Mouse (Mus musculus): ENCODE results near the gene Prkar2b.

The Prkar2b gene

DNA sequence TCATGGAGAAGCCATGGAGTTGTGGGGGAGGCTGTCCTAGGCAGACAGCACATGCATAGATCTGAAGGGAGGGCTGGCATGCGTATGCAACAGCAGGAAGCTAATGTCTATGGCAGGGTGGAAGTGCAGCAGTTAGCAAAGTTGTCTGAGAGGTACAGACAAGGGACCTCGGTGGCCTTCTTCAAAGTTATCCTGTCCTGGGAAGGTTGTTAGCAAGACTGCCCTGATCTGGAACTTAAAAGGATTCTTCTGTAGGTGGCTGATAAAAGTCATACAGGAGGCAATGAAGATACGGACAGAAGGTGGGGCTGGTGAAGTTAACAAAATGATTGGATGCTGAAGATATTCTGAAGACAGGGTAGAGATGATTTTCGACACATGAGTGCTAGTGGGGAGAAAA lies 94.7 kb downstream of the Prkar2b start:
- no peak for DNase-seq (ENCODE audit: low spot score)

DNA sequence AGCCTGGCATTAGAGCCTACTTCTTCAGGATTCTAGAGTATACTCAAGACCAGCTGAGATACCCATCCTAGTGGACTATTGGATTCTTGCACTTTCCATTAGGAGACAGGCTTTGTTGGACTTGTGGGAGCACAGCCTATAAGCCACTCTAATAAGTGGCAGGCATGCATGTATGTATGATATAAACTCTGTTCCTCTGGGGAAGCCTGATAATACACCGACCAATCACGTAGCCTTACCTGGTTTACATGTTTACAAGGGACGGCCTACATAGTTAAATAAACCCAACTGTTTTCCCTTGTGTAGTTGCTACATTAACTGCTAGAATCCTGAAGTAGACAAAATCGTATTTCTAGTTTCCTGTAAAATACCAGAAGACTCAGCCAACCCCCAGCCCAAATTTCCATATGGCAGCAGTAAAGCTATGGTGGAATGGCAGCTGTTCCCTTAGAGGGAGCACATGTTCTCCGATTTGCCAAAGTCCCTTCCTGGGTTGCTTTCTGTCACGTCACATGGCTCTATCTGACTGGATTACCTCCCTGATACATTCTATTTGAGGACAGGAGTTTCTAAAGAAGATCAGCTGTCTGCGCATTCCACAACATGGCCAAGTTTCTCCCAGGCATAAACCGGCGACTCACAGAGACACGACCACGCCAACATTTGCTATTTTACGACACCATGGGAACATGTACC lies 95.4 kb downstream of the Prkar2b start:
- DNase-seq (ENCODE audit: low spot score), result no peak

DNA sequence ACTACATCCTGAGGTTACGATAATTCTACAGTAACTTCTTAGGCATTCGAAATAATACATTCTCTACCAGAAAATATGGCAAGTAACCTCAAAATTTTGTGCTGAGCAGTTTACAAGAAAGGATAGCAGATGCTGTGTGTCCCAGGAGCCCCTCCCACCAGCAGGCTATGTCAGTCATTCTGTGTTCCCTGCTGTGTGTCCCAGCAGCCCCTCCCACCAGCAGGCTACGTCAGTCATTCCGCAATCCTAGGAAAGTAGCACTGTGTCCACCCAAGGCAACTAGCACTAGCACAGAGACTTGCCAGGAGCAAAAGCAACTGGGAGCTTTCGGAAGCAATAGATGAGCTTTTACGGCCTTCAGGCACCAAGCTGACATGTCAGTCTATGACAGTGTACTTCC lies 97.0 kb downstream of the Prkar2b start:
- DNase-seq (ENCODE audit: low spot score), result no peak

GRCm38 (mm10) chr12:31955843-31956242 lies 105.3 kb downstream of the Prkar2b start:
- DNase-seq (ENCODE audit: low spot score), result no peak

DNA sequence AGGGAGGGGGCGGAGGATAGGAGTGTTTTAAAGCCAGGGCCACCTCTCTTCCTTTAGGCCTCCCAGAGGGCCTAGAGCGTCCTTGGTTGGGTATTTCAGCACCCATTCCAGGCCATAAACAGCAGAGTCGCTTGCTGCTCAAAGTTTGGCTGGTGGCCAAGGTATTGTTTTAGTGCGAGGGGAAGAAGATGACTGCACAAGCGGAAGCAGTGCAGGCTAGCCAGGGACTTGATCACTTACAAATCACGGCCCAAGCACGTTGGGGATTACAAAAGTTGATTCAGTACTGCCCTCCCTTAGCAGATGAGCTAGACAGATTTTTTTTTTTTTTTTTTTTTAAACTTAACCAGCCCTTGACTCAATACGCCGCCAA lies 110.5 kb downstream of the Prkar2b start:
- no peak for DNase-seq (ENCODE audit: low spot score)

DNA sequence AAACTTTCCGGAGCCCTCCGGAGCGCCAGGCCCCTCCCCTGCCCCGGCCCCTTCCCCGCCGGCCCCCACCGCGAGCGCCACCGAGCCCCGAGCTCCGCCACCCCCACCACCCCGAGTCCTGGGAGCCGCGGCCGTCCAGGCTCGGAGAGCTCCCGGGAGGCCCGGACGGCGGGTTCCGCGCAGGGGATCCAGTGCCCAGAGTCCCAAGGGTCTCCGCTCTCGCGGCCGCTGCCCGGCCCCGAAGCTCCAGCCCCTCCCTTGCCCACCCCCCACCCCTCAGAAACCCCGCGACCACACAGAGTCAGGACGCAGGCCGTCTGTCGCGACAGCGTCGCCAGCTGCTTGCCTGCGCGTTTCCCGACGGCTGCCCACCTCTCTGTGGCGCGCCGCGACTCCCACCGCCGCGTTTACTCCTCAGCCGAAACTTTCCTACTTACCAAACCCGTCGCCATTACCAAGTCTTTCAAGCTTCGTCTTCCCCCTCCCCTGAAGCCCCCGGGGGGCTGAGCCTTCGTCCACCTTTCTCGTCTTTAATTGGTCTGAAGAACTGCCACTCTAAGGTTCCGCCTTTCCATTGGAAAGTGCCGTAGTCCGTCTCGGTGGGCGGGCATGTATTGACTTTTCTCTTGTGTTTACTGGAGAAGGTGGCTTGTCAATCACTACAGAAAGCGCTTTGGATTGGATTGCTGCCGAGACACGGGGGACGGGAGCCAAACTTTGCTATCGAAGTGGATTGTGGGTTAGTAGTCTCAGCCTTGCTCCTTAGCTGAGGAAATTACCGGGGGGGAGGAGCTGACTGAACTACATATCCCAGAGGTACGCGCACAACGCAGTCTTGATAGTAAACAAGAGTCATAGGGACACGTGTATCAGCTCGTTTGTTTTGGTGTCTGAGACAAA lies 111.1 kb downstream of the Prkar2b start, which contains the start of gene Hbp1:
Gene Hbp1, minus strand, starts transcription at position 777 of the 900 bp plus-strand sequence.
- DNase-seq (ENCODE audit: low spot score), result peak; percentile 100

- peak; percentile 82 for DNase-seq (ENCODE audit: low spot score)
Observed at GRCm38 (mm10) chr12:31949193-31949741, 111.8 kb downstream of the Prkar2b start.

DNA sequence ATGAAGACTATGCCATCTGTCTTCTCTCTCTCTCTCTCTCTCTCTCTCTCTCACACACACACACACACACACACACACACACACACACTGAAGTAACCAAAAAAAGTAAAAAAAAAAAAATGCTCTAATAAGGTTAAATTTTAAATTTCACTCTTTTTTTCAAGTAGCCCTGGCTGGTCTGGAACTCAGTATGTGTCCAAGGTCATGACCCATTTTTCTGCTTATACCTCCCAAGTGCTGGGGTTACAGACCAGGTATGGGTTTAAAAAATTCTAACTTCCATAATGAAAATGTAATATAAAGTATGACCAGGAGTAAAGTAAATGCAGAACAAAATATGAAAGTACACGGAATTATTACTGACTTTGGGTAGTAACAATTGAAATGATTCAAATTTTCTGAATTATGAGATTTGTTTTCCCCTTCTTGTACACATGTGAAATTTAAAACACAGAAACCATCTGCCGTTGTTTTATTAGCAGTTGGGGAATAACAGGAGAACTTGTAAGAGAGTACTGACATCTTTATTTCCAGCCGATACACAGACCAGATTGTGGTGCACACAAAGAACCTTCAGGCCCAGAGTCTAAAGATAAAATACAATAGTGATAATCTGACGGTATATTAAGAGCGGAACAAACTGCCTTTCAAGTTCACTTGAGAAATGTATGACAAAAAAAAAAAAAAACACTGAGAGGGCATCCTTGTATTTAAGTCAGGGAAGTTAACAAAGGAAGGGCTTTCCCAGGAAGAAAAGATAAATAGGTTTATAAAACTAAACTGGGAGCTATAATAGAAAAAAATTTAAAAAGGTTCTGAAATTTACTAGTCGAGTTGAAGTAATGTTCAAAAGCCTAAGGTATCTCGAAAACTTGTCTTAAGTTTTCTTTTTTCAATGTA lies 112.7 kb downstream of the Prkar2b start:
- DNase-seq (ENCODE audit: low spot score), result no peak

- DNase-seq (ENCODE audit: low spot score), result no peak
Observed at GRCm38 (mm10) chr12:31947476-31947875, 113.6 kb downstream of the Prkar2b start.

DNA sequence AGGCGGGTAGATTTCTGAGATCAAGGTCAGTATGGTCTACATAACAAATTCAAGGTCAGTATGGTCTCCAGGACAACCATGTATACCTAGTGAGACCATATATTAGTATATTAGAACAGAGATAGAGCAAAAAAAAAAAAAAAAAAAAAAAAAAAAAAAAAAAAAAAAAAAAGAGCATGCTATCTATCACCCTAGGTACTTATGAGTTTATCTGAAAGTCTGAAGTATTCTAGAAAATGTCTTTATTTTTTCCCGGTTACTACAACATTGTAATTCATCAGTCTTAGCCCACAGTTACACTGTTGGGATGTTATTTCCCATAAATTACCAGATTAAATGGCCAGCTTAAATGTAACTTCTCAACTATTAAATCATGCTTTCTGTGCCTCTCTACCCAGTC lies 116.7 kb downstream of the Prkar2b start:
- DNase-seq (ENCODE audit: low spot score), result no peak

GRCm38 (mm10) chr12:31943020-31943654 lies 118.0 kb downstream of the Prkar2b start:
- DNase-seq (ENCODE audit: low spot score), result no peak

- DNase-seq (ENCODE audit: low spot score), result no peak
Observed at GRCm38 (mm10) chr12:31939026-31939425, 122.1 kb downstream of the Prkar2b start.

GRCm38 (mm10) chr12:31938391-31938997 lies 122.6 kb downstream of the Prkar2b start:
- no peak for DNase-seq (ENCODE audit: low spot score)

GRCm38 (mm10) chr12:31937613-31938012 lies 123.5 kb downstream of the Prkar2b start:
- DNase-seq (ENCODE audit: low spot score), result no peak

DNA sequence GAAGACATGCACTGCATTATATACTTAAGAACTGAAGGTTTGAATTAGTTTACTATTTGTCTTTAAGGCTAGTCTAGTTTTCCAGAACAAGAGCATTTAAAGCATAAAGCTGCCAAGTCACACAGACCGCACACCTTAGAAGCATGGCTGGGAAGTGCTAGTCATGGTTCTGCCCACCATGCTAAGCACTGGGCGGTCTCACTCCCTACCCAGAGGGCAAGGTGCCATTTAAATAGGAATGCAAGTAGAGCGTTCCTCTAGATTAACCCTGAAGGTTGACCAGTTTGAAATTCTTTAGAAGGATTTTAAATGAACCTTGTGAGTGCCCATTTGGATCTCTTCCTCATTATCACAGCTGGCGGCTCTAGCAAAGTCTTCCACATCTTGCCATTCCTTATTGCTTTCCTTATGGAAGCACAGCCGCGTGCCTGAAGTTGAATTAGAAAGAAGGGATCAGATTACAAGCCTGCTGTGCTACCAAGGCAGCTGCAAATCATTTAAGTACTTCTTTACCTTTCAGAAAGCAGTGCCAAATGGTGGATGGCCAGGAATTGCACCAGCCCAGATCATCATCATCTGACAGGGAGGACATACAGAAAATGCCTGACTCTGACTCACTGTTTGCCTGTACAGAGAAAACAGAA lies 124.3 kb downstream of the Prkar2b start:
- no peak for DNase-seq (ENCODE audit: low spot score)

DNA sequence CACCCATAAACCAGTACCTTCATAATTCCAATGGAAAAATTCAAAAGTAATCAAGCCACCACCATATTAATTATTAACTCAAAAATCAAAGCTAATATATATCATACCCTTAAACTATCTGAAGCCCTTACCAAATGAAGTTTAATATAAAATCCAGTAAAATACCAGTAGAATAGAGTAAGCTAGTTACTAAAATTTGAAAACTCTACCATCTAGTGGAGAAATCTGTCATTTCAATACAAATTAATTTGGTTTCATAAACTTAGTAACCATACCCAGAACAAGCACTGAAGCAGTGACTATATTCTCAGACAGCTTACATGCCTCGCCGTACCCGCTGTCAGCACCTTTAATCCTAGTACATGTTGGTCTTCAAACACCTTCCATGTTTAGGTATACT lies 129.3 kb downstream of the Prkar2b start:
- no peak for DNase-seq (ENCODE audit: low spot score)

DNA sequence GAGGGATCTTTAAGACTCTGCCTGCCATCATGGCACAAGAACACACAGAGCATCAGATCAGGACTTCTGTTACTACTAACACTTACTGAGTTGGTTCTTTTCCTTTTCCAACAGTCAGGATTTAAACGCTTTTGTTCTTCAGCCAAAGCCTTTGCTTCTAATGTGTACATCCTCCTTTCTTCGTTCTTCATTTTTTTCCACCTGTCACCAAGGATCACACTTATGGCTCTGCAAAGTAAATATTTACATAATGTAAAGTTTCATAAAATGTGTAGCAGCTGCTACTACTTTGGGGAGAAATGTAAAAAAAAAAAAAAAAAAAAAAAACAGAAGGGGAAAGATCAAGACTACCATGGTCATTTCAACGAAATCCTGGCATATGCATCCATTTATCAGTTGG lies 132.6 kb downstream of the Prkar2b start:
- no peak for DNase-seq (ENCODE audit: low spot score)

- no peak for DNase-seq (ENCODE audit: low spot score)
Observed at GRCm38 (mm10) chr12:31926661-31927061, 134.4 kb downstream of the Prkar2b start.

GRCm38 (mm10) chr12:31925343-31925742 lies 135.8 kb downstream of the Prkar2b start:
- DNase-seq (ENCODE audit: low spot score), result no peak

DNA sequence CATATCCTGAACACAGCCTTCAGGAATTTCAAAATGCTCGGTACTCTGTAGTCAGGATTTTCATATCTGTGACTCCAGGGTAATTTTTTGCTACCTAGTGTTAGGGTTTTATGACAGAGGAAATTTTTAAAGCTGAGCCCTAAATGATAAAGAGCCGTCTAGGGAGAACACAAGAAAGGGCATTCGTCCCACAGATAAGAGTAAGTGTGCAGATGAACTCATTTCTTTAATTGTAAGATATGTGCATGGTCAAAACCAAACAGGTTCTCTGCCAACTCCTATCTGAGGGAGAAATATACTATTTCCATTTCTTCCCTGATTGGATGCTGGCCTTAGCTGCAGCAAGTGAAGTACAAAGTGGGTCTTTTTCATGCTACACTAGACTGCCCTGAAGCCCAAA lies 137.0 kb downstream of the Prkar2b start:
- no peak for DNase-seq (ENCODE audit: low spot score)

All from left cerebral cortex, adult 11 months (tissue).